ENCODE assay signal across 23 mouse cellular contexts in genomic region chr3:153844030-153844429, GRCm38 (mm10). TPM values are rescaled to one million over a fixed set of nuclear protein-coding genes. Genes with fewer than 3 reads are reported as not detected.
"Had no signal": no experiment of that assay in that cellular context is flagged by ENCODE, and none has a peak within 500 bp of the region (broad histone marks: within the 10 kb centered on the region; RNA-seq: fewer than 3 reads in every experiment).

Asb17 (plus strand) TSS chr3:153844209.

- DNase-seq: lung, adult 2 months; lung, postnatal 14 days; lung, postnatal 36 days; midbrain, embryonic 14.5 days; retina, postnatal 1 day; right cerebral cortex, adult 18-20 months; right cerebral cortex, postnatal 25 days; right cerebral cortex, postnatal 4 days; spleen, adult 18-20 months; thymus, adult 18-20 months; thymus, postnatal 14 days; thymus, postnatal 36 days had no signal

- H3K9me3 ChIP-seq: lung, embryonic 15.5 days; megakaryocyte, embryonic 14.5 days; midbrain, embryonic 12.5 days; neural tube, embryonic 13.5 days; neural tube, embryonic 15.5 days had no signal

- H3K36me3 ChIP-seq: lung, embryonic 15.5 days; midbrain, embryonic 12.5 days; neural tube, embryonic 13.5 days; neural tube, embryonic 15.5 days had no signal

- H3K27me3 ChIP-seq: lung, embryonic 15.5 days; midbrain, embryonic 12.5 days; neural tube, embryonic 13.5 days; neural tube, embryonic 15.5 days had no signal

- H3K9ac ChIP-seq: lung, embryonic 15.5 days; midbrain, embryonic 12.5 days; neural tube, embryonic 13.5 days; neural tube, embryonic 15.5 days had no signal

- H3K4me2 ChIP-seq: lung, embryonic 15.5 days; midbrain, embryonic 12.5 days; neural tube, embryonic 13.5 days; neural tube, embryonic 15.5 days had no signal

- ATAC-seq: midbrain, embryonic 16.5 days had no signal

- H3K27ac ChIP-seq: lung, embryonic 15.5 days; macrophage; midbrain, embryonic 12.5 days; neural tube, embryonic 13.5 days; neural tube, embryonic 15.5 days had no signal

- H3K4me1 ChIP-seq: lung, embryonic 15.5 days; megakaryocyte, embryonic 14.5 days; midbrain, embryonic 12.5 days; neural tube, embryonic 13.5 days; neural tube, embryonic 15.5 days had no signal

- H3K4me3 ChIP-seq: lung, embryonic 15.5 days; megakaryocyte, embryonic 14.5 days; midbrain, embryonic 12.5 days; myocyte; neural tube, embryonic 13.5 days; neural tube, embryonic 15.5 days had no signal

RNA-seq across cellular contexts. Expression of gene Asb17, which starts in this region (rescaled TPM):
- polyA plus RNA-seq: lung, adult 2 months; lung, postnatal 0 days; macrophage; midbrain, embryonic 14.5 days; myocyte; neural tube, embryonic 15.5 days; small intestine, adult 2 months; thymus, postnatal 0 days had no signal
